Mouse (Mus musculus) liver (tissue): ENCODE data around the gene Glod4.
A peak's percentile ranks its signal among the peaks of the same experiment; 100 is the strongest.
"Not testable (repeated sequence)": the region's sequence is repeated elsewhere in the genome, so short reads cannot be mapped to it uniquely, and the experiment has no call there.

ENCODE experiments used
- DNase-seq: peaks from one replicate; pipeline ENCODE4 v3.0.0-alpha.2; 2020; ENCODE audit warnings: mixed read lengths

Gene Glod4

GRCm38 (mm10) chr11:76257386-76257785 is 13.9 kb upstream of the Glod4 start:
- no peak for DNase-seq

DNA sequence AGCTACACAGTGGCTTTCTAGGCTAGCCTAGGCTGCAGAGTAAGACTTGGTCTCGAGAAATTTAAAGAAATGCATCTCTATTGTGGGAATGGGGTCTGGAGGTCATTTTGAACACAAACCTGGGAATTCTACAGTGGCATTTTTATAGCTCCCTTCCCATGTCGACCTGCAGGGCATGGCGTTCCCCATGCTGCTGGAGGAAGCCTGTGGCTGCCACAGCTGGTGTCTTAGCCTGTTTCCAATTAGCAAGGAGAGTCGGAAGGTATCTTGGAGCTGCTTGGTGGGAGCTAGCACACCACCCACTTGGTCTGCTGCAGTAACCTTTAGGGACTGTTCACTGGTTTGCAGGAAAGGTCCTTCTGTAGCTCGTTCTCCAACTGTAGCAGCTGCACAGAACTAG is 12.6 kb upstream of the Glod4 start:
- no peak for DNase-seq

DNA sequence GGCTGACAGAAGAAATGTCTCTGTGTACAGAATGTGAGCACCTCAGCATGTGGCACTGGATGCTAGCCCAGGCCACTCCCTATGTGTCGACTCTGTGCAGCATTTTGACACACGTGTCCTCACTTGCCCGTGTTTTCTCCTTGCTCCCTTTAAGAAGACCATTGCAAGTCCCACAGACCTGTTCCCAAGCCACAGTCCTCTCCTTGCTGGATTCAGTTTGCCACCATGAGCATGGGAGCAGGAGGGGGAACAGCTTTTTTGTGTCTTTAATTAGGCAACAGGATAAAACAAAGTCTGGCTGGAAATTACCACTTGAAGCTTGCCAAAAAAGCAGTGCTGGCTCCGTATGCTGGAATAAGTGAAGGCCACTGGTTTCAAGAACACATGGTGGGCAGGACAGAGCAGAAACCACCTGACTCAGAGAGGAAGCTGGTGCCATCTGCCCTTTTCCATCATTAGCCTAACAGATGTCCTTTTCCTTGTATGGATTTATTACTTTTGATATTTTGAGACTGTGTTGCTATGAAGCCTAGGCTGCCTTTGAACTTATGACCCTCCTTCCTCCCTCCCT is 12.0 kb upstream of the Glod4 start:
- DNase-seq: no peak

GRCm38 (mm10) chr11:76253918-76254264 is 10.4 kb upstream of the Glod4 start:
- DNase-seq: no peak

DNA sequence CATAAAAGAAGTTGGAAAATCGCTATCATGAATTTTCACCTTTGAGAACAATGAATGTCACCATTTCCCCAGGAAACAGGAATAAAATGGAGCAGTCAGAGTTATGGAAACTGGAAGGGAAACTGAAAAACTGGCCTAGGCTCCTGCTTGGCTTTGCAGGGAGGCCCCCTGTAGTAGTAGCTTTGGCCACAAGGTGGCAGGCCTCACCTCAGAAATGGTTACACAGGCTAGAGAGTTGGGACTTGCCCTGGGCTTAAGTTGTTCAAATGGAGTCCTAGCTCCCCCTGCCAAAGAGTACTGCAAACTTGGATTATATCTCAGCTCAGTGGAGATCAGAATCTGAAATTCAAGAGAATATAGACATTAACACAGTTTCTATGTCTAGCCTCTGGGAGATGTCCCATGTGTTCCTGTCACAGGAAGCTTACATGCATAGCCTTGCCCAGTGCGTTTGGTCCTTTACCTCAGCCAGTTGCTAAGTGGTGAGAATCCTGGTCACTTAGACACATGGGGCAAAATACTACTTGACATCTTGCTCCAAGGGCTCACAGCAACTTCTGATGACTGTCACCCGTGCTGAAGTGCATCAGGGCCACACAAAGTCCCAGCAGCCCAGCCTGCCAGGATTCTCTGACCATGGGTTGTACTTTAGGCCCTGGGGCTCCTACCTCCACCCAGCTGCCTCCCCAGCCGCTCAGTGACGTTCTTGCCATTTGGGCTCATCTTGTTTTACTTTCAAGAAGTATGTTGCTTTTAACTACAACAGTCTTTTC is 9.8 kb upstream of the Glod4 start:
- peak; percentile 79 for DNase-seq

DNA sequence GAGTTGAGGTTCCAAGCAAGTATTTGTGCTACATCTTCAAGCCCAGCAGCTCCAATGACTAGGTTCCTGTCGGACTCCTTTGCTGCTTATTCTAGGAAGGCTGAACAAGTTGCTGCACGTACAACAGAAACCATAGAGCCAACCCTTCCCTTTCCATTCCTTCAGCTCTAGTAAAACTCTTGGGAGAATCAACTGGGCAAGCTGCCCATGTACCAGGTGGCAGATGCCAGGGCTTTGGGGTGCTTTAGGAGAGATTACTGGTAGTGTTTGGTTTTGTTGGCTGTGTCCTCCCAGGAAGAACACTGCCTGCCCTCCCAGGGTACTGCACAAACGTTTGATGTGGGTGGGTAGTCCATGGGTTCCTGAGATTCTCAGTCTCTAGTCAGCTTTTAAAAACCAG is 8.5 kb upstream of the Glod4 start:
- no peak for DNase-seq

GRCm38 (mm10) chr11:76247239-76247638 is 3.7 kb upstream of the Glod4 start:
- DNase-seq: no peak

DNA sequence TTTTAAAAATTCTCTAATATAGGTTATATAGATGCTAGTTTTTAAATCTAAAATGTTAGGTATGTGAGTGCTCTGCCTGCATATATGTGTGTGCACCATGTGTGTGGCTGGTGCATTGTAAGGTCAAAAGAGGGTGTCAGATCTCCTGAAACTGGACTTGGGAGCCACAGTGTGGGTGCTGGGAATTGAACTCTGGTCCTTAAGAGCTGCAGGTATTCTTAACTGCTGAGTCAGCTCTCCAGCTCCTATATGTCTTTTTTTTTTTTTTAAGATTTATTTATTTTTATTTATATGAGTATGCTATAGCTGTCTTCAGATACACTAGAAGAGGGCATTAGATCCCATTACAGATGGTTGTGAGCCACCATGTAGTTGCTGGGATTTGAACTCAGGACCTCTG is 2.9 kb upstream of the Glod4 start:
- no peak for DNase-seq

DNA sequence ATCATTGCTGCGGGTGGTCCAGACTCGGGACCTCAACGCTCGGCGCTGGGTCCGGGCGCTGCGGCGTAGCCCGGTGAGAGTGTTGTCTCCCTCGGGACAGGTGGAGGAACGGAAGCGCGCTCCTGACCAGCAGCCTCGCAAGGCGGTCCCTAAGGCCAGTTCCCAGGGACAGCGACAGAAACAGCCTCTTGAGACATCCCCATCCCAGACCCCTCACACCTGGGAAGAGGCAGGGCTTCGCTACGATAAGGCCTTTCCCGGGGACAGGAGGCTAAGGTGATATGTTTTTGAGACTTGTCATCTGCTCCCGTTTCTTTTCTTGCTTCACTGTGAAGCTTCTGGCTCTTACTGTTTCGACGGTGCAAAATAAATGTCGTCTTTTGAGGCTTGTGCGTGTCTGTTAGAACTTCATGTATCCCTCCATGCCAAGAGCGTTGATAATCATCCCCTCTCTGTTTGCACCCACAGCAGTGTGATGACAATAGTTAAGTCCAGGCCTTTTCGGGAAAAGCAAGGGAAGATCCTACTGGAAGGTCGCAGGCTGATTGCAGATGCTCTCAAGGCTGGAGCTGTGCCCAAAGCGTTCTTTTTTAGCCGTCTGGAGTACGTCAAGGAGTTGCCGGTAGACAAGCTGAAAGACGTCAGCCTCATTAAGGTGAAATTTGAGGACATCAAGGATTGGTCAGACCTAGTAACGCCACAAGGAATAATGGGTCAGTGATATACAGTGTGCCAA is 454 bp upstream of the Glod4 start:
- no peak for DNase-seq

DNA sequence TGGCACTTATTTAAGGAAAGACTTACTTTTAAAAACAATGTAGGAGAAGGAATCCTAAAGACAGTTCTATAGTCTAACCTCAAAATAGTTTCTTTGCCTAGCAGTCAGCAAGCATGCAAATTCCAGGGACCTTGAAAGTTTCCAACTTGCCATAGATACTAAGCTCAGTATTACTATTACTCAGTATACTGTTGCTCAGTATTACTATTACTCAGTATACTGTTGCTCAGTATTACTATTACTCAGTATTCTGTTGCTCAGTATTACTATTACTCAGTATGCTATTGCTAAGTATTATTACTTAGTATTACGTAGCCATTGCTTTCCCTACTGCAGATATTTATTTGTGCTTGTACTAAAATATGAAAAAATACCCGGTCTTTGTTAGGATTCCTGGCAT is 3.8 kb downstream of the Glod4 start:
- DNase-seq: no peak

DNA sequence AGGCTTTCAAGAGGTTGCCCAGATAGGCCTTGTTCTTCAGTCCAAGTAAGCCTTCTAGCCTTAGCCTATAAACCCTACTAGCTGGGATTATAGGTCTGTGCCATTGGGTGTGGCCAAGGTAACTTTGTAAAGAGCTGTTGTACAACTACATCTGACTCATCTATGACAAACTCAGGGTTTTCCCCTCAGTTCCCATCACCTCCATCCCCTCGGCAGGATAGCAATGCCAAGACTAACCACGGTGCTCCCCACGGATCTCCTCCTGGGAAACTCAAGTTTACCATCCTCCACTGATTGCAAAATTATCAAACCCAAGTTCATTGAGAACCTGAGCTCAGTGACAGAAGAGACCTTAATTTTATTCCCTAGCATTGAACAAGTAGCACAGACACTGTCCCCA is 7.4 kb downstream of the Glod4 start:
- no peak for DNase-seq

DNA sequence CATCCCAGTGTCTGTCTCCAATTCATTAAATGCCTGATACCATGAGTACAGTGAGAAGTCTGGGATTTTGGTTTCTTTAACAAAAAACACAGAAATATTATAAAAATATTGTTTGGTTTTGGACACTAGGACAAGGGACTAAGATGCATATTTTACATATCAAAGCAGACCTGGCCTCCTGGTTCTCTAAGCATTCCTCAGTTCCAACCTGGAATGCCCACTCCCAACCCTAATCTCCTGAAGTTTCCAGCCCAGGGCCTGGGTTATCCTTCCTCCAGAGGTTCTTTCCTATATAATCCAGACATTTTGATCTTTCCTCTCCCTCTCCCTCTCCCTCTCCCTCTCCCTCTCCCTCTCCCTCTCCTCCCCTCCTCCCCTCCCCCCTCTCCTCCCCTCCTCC is 18.5 kb downstream of the Glod4 start:
- no peak for DNase-seq

- DNase-seq: no peak
Measured at GRCm38 (mm10) chr11:76224631-76225030, 18.9 kb downstream of the Glod4 start.

DNA sequence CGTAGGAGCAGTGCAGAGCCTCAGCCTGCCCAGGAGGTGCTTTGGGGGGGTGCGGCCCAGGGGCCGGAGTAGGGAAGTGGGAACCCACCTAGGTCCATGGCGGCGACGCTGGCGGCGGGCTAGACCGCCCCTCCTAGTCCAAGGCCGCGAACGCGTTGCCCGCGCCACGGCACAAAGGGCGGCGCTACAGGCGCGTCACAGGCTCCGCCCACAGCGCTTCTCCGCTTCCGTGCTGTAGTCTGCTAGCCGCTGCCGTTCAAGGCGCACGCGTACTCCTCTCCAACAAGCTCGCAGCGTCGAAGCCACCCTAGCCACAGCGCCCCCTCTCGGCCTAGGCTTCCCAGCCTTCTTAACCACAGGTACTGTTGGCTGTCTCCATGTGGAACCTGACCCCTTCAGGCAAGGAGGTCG is 26.1 kb downstream of the Glod4 start, which contains the start of the genes Dbil5 and Gemin4:
Dbil5 (plus strand) TSS at position 219 of the 411 bp plus-strand sequence.
Gemin4 (minus strand) TSS at position 275 of the 411 bp plus-strand sequence.
- peak; percentile 97 for DNase-seq

DNA sequence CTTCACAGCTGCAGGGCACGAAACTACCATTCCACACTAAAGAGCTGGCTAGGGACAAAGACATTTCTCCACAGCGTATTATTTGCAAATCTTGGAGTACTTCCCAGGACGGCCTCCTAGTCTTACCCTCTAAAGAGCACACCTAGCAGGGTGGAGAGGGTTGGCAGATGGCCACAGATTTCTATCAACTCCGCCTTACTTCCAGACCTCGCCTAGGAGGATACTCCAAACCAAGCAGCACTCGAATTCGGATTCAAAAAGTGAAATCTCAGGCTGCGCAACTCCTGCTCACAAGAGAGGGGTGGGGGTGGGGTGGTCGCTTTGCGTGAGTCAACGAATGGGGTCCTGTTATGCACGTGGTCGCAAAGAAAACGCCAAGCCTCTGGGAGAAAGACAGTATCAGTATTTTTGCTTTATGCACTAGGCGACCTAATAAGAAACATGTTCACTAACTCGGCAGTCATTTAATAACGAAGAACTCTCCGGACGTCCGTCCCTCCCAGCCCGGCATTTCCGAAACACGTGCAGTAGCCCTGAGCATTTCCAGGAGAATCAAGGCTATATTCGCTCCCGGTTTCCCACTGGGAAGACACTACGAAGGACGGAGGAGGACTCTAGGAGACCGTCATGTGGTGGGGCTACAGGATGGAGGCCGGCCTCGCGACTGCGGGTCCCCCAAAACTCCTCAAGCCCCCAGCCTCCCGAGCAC is 26.7 kb downstream of the Glod4 start:
- DNase-seq: peak; percentile 23

DNA sequence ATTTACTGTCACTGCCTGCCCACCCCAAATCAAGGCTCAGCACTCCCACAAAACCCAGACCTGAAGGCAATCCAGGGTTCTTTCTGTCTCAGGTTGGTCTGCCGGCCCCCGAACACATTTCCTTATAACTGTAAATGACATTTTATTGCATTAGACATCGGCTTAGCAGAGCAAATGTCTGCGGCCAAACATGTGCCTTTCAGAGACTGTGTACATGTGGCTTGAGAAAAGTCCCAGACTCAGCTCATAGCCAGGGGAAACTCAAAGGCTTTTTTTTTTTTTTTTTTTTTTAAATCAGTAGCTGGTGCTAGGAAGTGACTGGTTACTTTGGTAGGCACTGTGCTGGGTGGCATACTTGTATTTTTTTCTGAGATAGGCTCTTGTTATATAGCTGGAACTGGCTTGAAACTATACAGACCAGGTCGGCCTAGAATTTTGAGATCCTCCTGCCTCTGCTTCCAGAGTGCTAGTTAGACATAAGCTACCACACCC is 27.4 kb downstream of the Glod4 start:
- no peak for DNase-seq

DNA sequence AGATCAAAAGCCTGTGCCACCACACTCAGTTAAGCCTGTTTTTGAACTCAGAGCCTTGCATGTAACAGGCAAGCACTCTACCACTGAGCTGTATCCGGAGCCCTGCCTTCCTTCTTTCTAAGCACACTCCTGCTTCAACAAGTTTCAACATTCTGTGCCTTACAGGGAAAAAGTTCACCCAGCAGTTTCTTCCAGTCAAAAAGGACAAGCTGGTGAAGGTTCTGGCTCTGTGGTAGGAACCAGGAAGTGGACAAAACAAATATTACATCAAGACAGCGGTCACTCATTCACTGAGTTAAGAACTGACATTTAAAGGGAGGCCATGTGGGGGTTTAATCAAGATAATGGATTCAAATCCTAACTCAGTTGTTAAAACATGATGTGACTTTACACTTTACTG is 28.5 kb downstream of the Glod4 start:
- no peak for DNase-seq

GRCm38 (mm10) chr11:76213841-76214240 is 29.7 kb downstream of the Glod4 start:
- no peak for DNase-seq

GRCm38 (mm10) chr11:76211595-76211994 is 31.9 kb downstream of the Glod4 start:
- not testable (repeated sequence) for DNase-seq

DNA sequence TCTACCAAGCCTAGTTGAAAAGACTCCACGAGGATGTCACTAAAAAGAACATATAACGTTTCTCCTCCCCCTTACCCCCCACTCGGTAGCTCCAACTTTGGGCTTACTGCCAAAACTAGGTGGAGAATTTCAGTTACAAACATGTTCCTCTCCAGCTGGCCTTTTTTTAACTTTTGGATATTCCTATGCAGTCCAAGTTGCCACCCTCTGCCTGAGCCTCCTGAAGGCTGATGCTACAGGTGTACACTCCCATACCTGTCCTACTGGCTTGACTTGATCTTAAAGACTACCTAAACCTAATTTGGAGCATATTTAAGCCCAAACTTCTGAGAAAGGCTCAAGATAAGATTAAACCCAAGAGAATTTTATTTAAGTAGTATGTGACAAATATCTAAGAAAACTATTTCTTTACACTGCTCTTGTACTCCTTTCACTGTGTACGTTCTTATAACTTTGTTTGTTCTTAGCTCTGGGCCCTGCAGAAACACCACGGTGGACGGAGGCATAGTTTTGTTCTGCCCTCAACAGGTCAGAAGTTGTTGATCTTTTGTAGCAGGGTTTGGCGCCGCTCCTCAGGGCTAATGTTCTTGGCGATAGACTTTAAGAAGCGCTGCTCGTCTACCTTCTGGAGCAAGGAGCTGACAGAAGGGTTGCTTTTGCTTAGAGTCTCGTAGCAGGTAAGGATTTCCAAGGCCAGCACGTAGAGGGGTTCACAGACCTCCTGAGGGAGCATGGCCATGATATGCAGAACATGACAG is 33.1 kb downstream of the Glod4 start:
- DNase-seq: no peak

- DNase-seq: no peak
Measured at GRCm38 (mm10) chr11:76206793-76207192, 36.7 kb downstream of the Glod4 start.
